Mouse (Mus musculus) neural tube, embryonic 14.5 days (tissue): ENCODE data around the gene Raf1. TPM values are rescaled to one million over a fixed set of nuclear protein-coding genes. Genes with fewer than 3 reads are reported as not detected.
A peak's percentile ranks its signal among the peaks of the same experiment; 100 is the strongest.

ENCODE experiments used
- ATAC-seq: fragments of 200-750 bp; cut with Nextera tagmentation; 2 replicates; pipeline ENCODE4 v1.8.0; 2017; ENCODE audit warnings: low read depth, mild to moderate bottlenecking, moderate TSS enrichment, moderate library complexity
- H3K27ac ChIP-seq: fragments of 300-500 bp; sonication (generic); 2 replicates; pipeline ENCODE4 v1.5.1; 2014; ENCODE audit warnings: low read depth, mild to moderate bottlenecking, control low read depth, low read length, moderate library complexity, mixed read lengths
- H3K27me3 ChIP-seq: fragments of 300-500 bp; sonication (generic); 2 replicates; pipeline ENCODE4 v1.6.1; 2014; ENCODE audit warnings: low read length; ENCODE audit not compliant: control insufficient read depth, insufficient read depth
- H3K36me3 ChIP-seq: fragments of 300-500 bp; sonication (generic); 2 replicates; pipeline ENCODE4 v1.6.1; 2014; ENCODE audit warnings: low read length, mixed read lengths; ENCODE audit not compliant: control insufficient read depth, insufficient read depth
- H3K4me1 ChIP-seq: fragments of 300-500 bp; sonication (generic); 2 replicates; pipeline ENCODE4 v1.6.1; 2014; ENCODE audit warnings: low read length; ENCODE audit not compliant: control insufficient read depth, insufficient read depth
- H3K4me2 ChIP-seq: fragments of 300-500 bp; sonication (generic); 2 replicates; pipeline ENCODE4 v1.6.1; 2014; ENCODE audit warnings: mild to moderate bottlenecking, low read depth, low read length, control low read depth
- H3K4me3 ChIP-seq: fragments of 300-500 bp; sonication (generic); 2 replicates; pipeline ENCODE4 v1.5.1; 2014; ENCODE audit warnings: low read depth, low read length, control low read depth, mixed read lengths
- H3K9ac ChIP-seq: fragments of 300-500 bp; sonication (generic); replicated peaks from 2 replicates; pipeline ENCODE4 v1.6.1; 2014; ENCODE audit warnings: low read depth, mild to moderate bottlenecking, control low read depth, low read length, mixed read lengths
- H3K9me3 ChIP-seq: fragments of 300-500 bp; sonication (generic); 2 replicates; pipeline ENCODE4 v1.6.1; 2016; ENCODE audit warnings: low read length; ENCODE audit not compliant: control insufficient read depth
- WGBS: fragments of 180-500 bp; shearing (Covaris S2); extraction: QIAGEN DNeasy Blood & Tissue Kit; methylation state at CpG from one replicate; pipeline ENCODE4 v1.1.7; 2014; 5-methylcytosine and 5-hydroxymethylcytosine counted together
- polyA plus RNA-seq: library from polyadenylated mRNA; unstranded; fragments of >200 nt; fragmentation: Nextera tagmentation; extraction: Ambion mirVana; gene quantifications from 2 replicates; pipeline ENCODE4 v1.2.1, GENCODE M21; 2014

Gene Raf1
- polyA plus RNA-seq, 1 experiment from 2014 or later: 168 TPM

DNA sequence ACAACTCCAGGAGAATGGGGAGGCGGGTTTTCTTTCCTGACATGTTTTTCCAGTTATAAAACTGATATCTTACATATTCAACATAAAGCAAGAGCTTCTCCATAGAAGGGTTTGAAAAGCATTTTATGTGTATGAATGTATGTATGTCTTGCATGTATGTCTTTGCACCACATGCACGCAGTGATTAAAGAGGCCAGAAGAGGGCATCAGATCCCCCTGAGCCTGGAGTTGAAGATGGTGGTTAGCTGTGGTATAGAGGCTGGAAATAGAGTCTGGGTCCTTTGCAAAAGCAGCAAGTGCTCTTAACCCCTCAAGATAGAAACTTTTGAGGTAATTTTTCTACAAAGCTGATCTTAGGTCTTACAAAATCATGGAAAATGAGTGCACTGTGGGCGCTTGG is 67.3 kb downstream of the Raf1 start:
- Histone ChIP-seq H3K4me2 (no peak overlapping the region), H3K27ac (no peak overlapping the region), H3K9ac (no peak overlapping the region), H3K36me3 (peaks cover 29% of the 10 kb centered on the region), H3K9me3 (no peaks in the 10 kb centered on the region), H3K4me3 (no peak overlapping the region), H3K4me1 (no peaks in the 10 kb centered on the region), H3K27me3 (no peaks in the 10 kb centered on the region)
- 78% methylated on average over 3 of the region's 3 CpGs for WGBS
- no peak for ATAC-seq

GRCm38 (mm10) chr6:115607429-115607828 is 69.0 kb downstream of the Raf1 start:
- peaks cover 6% of the 10 kb centered on the region for H3K4me1 ChIP-seq
- no peak for ATAC-seq
- H3K9me3 ChIP-seq: no peaks in the 10 kb centered on the region
- H3K27me3 ChIP-seq: no peaks in the 10 kb centered on the region
- 57% methylated on average over 4 of the region's 4 CpGs for WGBS
- H3K4me3 ChIP-seq: no peak overlapping the region
- H3K4me2 ChIP-seq: no peak overlapping the region
- H3K9ac ChIP-seq: peak overlapping the region; percentile 16; the same call in 1 of the 2 replicates
- peaks cover 13% of the 10 kb centered on the region; the same call in 1 of the 2 replicates for H3K36me3 ChIP-seq
- H3K27ac ChIP-seq: no peak overlapping the region

DNA sequence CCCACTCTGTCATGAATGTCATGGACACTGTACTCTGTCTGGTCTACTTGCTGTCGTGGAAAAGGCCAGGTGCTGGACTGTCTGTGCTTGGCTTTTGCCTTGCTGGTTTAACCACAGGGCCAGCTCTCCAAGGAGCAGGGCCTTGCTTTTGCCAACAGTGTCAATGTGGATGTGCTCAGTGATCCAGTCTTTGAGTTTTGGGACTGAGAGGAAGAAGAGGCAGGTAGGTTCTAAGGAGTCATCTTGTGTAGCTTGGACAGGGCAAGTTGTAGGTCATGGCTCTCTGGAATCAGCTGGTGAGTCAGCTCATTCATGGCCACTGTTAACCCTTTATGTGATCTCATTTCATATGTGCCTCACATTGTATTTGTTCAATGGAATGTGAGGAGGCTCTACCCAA is 70.0 kb downstream of the Raf1 start:
- no peak for ATAC-seq
- Histone ChIP-seq H3K27ac (no peak overlapping the region), H3K27me3 (no peaks in the 10 kb centered on the region), H3K4me2 (no peak overlapping the region), H3K4me3 (no peak overlapping the region), H3K4me1 (peaks cover 8% of the 10 kb centered on the region), H3K9ac (no peak overlapping the region), H3K9me3 (no peaks in the 10 kb centered on the region), H3K36me3 (0 out of 2 replicates have a peak, but pooled peaks cover 5% of the 10 kb centered on the region)
- 95% methylated on average over 1 of the region's 1 CpGs for WGBS

DNA sequence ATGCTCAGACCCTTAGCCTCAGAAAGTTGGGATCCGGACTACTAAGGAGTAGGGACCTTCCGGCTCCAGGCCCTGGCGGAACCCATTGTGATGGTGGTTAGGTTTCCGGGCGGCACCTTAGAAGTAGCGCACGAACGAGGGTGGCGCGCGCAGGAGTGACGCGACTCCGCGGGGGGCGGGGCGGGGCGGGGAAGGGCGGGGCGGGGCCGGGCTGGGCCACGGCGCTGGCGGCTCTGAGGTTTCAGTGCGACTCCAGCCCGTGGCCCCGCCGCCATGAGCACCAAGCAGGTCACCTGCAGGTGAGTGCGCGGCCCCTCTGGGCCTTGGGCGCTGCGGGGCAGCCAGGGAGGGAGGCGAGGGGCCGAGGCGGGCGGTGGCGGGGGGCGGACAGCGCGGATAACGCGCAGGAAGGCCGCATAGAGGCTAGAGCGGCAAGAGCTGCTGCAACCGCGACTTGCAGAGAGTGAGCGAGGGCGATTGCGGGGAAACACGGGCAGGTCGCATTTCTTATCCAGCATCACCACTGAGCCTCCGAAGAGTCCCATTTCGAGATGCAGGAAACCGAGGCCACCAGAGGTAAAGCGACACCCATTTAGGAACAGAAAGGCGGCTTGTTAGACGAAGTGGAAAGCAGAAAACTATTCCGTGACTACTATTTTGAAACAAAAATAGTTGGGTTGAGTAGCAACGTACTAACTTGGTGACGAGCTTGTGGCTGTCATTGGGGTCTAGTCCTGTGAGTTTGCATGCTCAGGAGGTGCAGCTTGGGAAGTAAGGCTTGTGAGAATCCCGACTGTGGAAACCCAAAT is 74.5 kb downstream of the Raf1 start, which contains the start of gene Mkrn2:
Mkrn2 (plus strand) TSS at position 188 of the 809 bp plus-strand sequence.
- Histone ChIP-seq H3K4me2 (peak within 1 kb of the TSS; percentile 73), H3K9me3 (no peaks in the 10 kb centered on the region), H3K27ac (peak within 1 kb of the TSS; percentile 81), H3K4me1 (peaks cover 8% of the 10 kb centered on the region), H3K27me3 (no peaks in the 10 kb centered on the region), H3K4me3 (peak within 1 kb of the TSS; percentile 85), H3K36me3 (no peaks in the 10 kb centered on the region), H3K9ac (peak within 1 kb of the TSS; percentile 87)
- peak; percentile 93 for ATAC-seq
- WGBS: under 1% methylated on average over 61 of the region's 61 CpGs

DNA sequence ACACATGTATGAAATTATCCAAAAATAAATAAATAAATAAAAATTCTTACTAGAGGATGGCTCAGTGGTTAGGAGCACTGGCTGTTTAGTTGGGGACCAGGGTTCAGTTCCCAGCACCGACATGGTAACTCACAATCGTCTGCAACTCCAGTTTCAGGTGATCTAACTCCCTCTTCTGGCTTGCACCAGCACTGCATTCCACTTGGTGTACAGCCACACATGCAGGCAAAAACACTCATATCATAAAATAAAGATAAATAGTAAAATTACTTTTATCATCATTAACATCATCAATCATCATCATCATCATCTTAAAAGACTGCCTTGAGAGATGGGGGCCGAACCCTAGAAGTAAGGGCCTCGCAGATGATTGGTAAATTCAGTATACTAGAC is 75.1 kb downstream of the Raf1 start:
- H3K4me3 ChIP-seq: peak overlapping the region; percentile 85
- H3K4me2 ChIP-seq: peak overlapping the region; percentile 73; the same call in 1 of the 2 replicates
- 0 out of 2 replicates have a peak, but pooled peaks have one; percentile 16 for ATAC-seq
- no peaks in the 10 kb centered on the region for H3K9me3 ChIP-seq
- no peaks in the 10 kb centered on the region for H3K27me3 ChIP-seq
- H3K9ac ChIP-seq: no peak overlapping the region
- H3K4me1 ChIP-seq: peaks cover 8% of the 10 kb centered on the region
- H3K36me3 ChIP-seq: no peaks in the 10 kb centered on the region
- no peak overlapping the region for H3K27ac ChIP-seq
- WGBS: 64% methylated on average over 4 of the region's 4 CpGs

GRCm38 (mm10) chr6:115595667-115596066 is 80.8 kb downstream of the Raf1 start:
- WGBS: 63% methylated on average over 3 of the region's 3 CpGs
- H3K9ac ChIP-seq: no peak overlapping the region
- no peak overlapping the region for H3K27ac ChIP-seq
- no peak for ATAC-seq
- no peaks in the 10 kb centered on the region for H3K9me3 ChIP-seq
- H3K27me3 ChIP-seq: no peaks in the 10 kb centered on the region
- no peak overlapping the region for H3K4me3 ChIP-seq
- no peaks in the 10 kb centered on the region for H3K4me1 ChIP-seq
- no peak overlapping the region for H3K4me2 ChIP-seq
- H3K36me3 ChIP-seq: no peaks in the 10 kb centered on the region

GRCm38 (mm10) chr6:115594463-115594862 is 82.0 kb downstream of the Raf1 start:
- Histone ChIP-seq H3K4me1 (no peaks in the 10 kb centered on the region), H3K27ac (no peak overlapping the region), H3K36me3 (no peaks in the 10 kb centered on the region), H3K9me3 (no peaks in the 10 kb centered on the region), H3K4me3 (no peak overlapping the region), H3K27me3 (no peaks in the 10 kb centered on the region), H3K4me2 (no peak overlapping the region), H3K9ac (no peak overlapping the region)
- WGBS: 79% methylated on average over 3 of the region's 3 CpGs
- no peak for ATAC-seq

GRCm38 (mm10) chr6:115593252-115593651 is 83.2 kb downstream of the Raf1 start:
- Histone ChIP-seq H3K9me3 (no peaks in the 10 kb centered on the region), H3K4me1 (no peaks in the 10 kb centered on the region), H3K4me2 (no peak overlapping the region), H3K9ac (no peak overlapping the region), H3K4me3 (no peak overlapping the region), H3K36me3 (no peaks in the 10 kb centered on the region), H3K27ac (no peak overlapping the region), H3K27me3 (no peaks in the 10 kb centered on the region)
- no peak for ATAC-seq
- WGBS: 75% methylated on average over 4 of the region's 4 CpGs

- no peak for ATAC-seq
- no peak within 1 kb of the TSS for H3K4me3 ChIP-seq
- no peaks in the 10 kb centered on the region for H3K9me3 ChIP-seq
- H3K4me1 ChIP-seq: no peaks in the 10 kb centered on the region
- WGBS: 69% methylated on average over 5 of the region's 5 CpGs
- H3K27me3 ChIP-seq: no peaks in the 10 kb centered on the region
- no peaks in the 10 kb centered on the region for H3K36me3 ChIP-seq
- H3K4me2 ChIP-seq: no peak within 1 kb of the TSS
- 0 out of 2 replicates have a peak within 1 kb of the TSS, but pooled peaks have one; percentile 3 for H3K9ac ChIP-seq
- H3K27ac ChIP-seq: no peak within 1 kb of the TSS
Observed at GRCm38 (mm10) chr6:115592458-115592857, 84.0 kb downstream of the Raf1 start, which contains the start of gene Mkrn2os. Gene Mkrn2os, minus strand, starts transcription at chr6:115592576.
